Mouse (Mus musculus) liver, postnatal 0 days (tissue): ENCODE data around the gene Il34. TPM values are rescaled to one million over a fixed set of nuclear protein-coding genes. Genes with fewer than 3 reads are reported as not detected.

Source experiments
- ATAC-seq: fragments of 200-750 bp; cut with Nextera tagmentation; 2 replicates; pipeline ENCODE4 v1.8.0; 2017; ENCODE audit warnings: mild to moderate bottlenecking, moderate library complexity
- DNase-seq: peaks from one replicate; pipeline ENCODE4 v3.0.0-alpha.2; 2016
- H3K27ac ChIP-seq: fragments of 300-500 bp; sonication (generic); 2 replicates; pipeline ENCODE4 v1.5.1; 2014; ENCODE audit warnings: antibody characterized with exemption, moderate library complexity, mild to moderate bottlenecking, low read depth
- H3K27me3 ChIP-seq: fragments of 300-500 bp; sonication (generic); 2 replicates; pipeline ENCODE4 v1.6.1; 2014; ENCODE audit warnings: low read length, control low read depth, mixed read lengths; ENCODE audit not compliant: insufficient read depth
- H3K36me3 ChIP-seq: fragments of 300-500 bp; sonication (generic); replicated peaks from 2 replicates; pipeline ENCODE4 v1.6.1; 2014; ENCODE audit warnings: mild to moderate bottlenecking, control low read depth, low read length, moderate library complexity, mixed read lengths; ENCODE audit not compliant: insufficient read depth
- H3K4me1 ChIP-seq: fragments of 300-500 bp; sonication (generic); 2 replicates; pipeline ENCODE4 v1.6.1; 2014; ENCODE audit warnings: antibody characterized with exemption, mild to moderate bottlenecking, control low read depth; ENCODE audit not compliant: insufficient read depth
- H3K4me2 ChIP-seq: fragments of 300-500 bp; sonication (generic); 2 replicates; pipeline ENCODE4 v1.6.1; 2014; ENCODE audit warnings: low read depth, mild to moderate bottlenecking, low read length, moderate library complexity, mixed read lengths
- H3K4me3 ChIP-seq: fragments of 300-500 bp; sonication (generic); 2 replicates; pipeline ENCODE4 v1.5.1; 2014; ENCODE audit warnings: low read depth, low read length
- H3K9ac ChIP-seq: fragments of 300-500 bp; sonication (generic); replicated peaks from 2 replicates; pipeline ENCODE4 v1.6.1; 2014; ENCODE audit warnings: mild to moderate bottlenecking, moderate library complexity
- H3K9me3 ChIP-seq: fragments of 300-500 bp; sonication (generic); 2 replicates; pipeline ENCODE4 v1.6.1; 2016; ENCODE audit warnings: mild to moderate bottlenecking, control low read depth, low read length, mixed read lengths
- CTCF ChIP-seq: sonication (generic); IDR thresholded peaks from 2 replicates; pipeline ENCODE4 v1.5.1; 2016; ENCODE audit warnings: antibody characterized with exemption, low read depth
- EP300 ChIP-seq: IDR thresholded peaks from 2 replicates; pipeline ENCODE4 v1.6.1; 2016; ENCODE audit warnings: antibody characterized with exemption, low read depth, mild to moderate bottlenecking
- WGBS: fragments of 180-500 bp; shearing (Covaris S2); extraction: QIAGEN DNeasy Blood & Tissue Kit; methylation state at CpG from one replicate; pipeline ENCODE4 v1.1.7; 2014; ENCODE audit not compliant: insufficient replicate concordance; 5-methylcytosine and 5-hydroxymethylcytosine counted together
- polyA plus RNA-seq: library from polyadenylated mRNA; unstranded; fragments of >200 nt; fragmentation: Nextera tagmentation; extraction: Ambion mirVana; gene quantifications from 2 replicates; pipeline ENCODE4 v1.2.1, GENCODE M21; 2015

The Il34 gene
- polyA plus RNA-seq, 1 experiment from 2014 or later, result 0.47 TPM

GRCm38 (mm10) chr8:110719898-110720653, 85.6 kb downstream of the Il34 start:
- no peak for DNase-seq
- Histone ChIP-seq H3K9me3 (no peaks in the 10 kb centered on the region), H3K27me3 (peaks cover 17% of the 10 kb centered on the region), H3K4me3 (no peak overlapping the region), H3K36me3 (no peaks in the 10 kb centered on the region), H3K27ac (no peak overlapping the region), H3K4me2 (no peak overlapping the region), H3K4me1 (peaks cover 4% of the 10 kb centered on the region; the same call in 1 of the 2 replicates), H3K9ac (no peak overlapping the region)
- TF ChIP-seq CTCF (no peak), EP300 (no peak)
- ATAC-seq, result no peak
- 53% methylated on average over 6 of the region's 6 CpGs for WGBS

GRCm38 (mm10) chr8:110718969-110719670, 86.6 kb downstream of the Il34 start:
- 39% methylated on average over 10 of the region's 12 CpGs for WGBS
- Histone ChIP-seq H3K9me3 (no peaks in the 10 kb centered on the region), H3K4me2 (no peak overlapping the region), H3K4me1 (peaks cover 3% of the 10 kb centered on the region; the same call in 1 of the 2 replicates), H3K36me3 (no peaks in the 10 kb centered on the region), H3K4me3 (no peak overlapping the region), H3K27me3 (peaks cover 17% of the 10 kb centered on the region), H3K9ac (no peak overlapping the region), H3K27ac (peak overlapping the region; percentile 16; the same call in 1 of the 2 replicates)
- ATAC-seq (no peak), DNase-seq (peak; percentile 34)
- no peak for TF ChIP-seq CTCF
- no peak for TF ChIP-seq EP300

GRCm38 (mm10) chr8:110718209-110718968, 87.3 kb downstream of the Il34 start:
- Histone ChIP-seq H3K4me2 (no peak overlapping the region), H3K36me3 (no peaks in the 10 kb centered on the region; the same call in none of the 2 replicates), H3K27me3 (peaks cover 17% of the 10 kb centered on the region), H3K4me1 (peaks cover 3% of the 10 kb centered on the region; the same call in 1 of the 2 replicates), H3K4me3 (no peak overlapping the region), H3K9ac (no peak overlapping the region), H3K27ac (0 out of 2 replicates have a peak overlapping the region, but pooled peaks have one; percentile 16), H3K9me3 (no peaks in the 10 kb centered on the region)
- TF ChIP-seq CTCF (no peak), EP300 (no peak)
- DNase-seq (no peak), ATAC-seq (no peak)
- WGBS, result 74% methylated on average over 8 of the region's 8 CpGs

- H3K9ac ChIP-seq, result no peak overlapping the region
- no peak for ATAC-seq
Measured at GRCm38 (mm10) chr8:110717131-110717530, 88.6 kb downstream of the Il34 start.

GRCm38 (mm10) chr8:110716075-110716474, 89.6 kb downstream of the Il34 start:
- peaks cover 15% of the 10 kb centered on the region for H3K36me3 ChIP-seq
- no peak overlapping the region for H3K9ac ChIP-seq
- peaks cover 10% of the 10 kb centered on the region; the same call in 1 of the 2 replicates for H3K27me3 ChIP-seq
- no peak overlapping the region for H3K27ac ChIP-seq
- no peak overlapping the region for H3K4me2 ChIP-seq
- 77% methylated on average over 4 of the region's 4 CpGs for WGBS
- DNase-seq (no peak), ATAC-seq (no peak)
- H3K4me1 ChIP-seq, result peaks cover 3% of the 10 kb centered on the region; the same call in 1 of the 2 replicates
- TF ChIP-seq CTCF, result no peak
- H3K4me3 ChIP-seq, result no peak overlapping the region
- H3K9me3 ChIP-seq, result no peaks in the 10 kb centered on the region

More at GRCm38 (mm10) chr8:110717131-110717530, 88.6 kb downstream of the Il34 start:
- WGBS, result 57% methylated on average over 7 of the region's 7 CpGs
- H3K9me3 ChIP-seq, result no peaks in the 10 kb centered on the region
- peaks cover 11% of the 10 kb centered on the region; the same call in 1 of the 2 replicates for H3K27me3 ChIP-seq
- no peak overlapping the region for H3K4me2 ChIP-seq
- no peak overlapping the region for H3K27ac ChIP-seq
- TF ChIP-seq CTCF (no peak), EP300 (no peak)
- H3K4me1 ChIP-seq, result peaks cover 3% of the 10 kb centered on the region; the same call in 1 of the 2 replicates
- DNase-seq, result no peak
- peaks cover 8% of the 10 kb centered on the region for H3K36me3 ChIP-seq
- no peak overlapping the region for H3K4me3 ChIP-seq
